Mouse (Mus musculus): ENCODE measurements around the gene Prr27. TPM values are rescaled to one million over a fixed set of nuclear protein-coding genes. Genes with fewer than 3 reads are reported as not detected.

Gene Prr27
- polyA plus RNA-seq, 1 experiment, result not detected

- H3K9me3 ChIP-seq (replicated peaks; ENCODE audit: control insufficient read depth, insufficient read depth, low read length, poor library complexity, severe bottlenecking), result no peaks in the 10 kb centered on the region
- TF ChIP-seq CTCF (IDR thresholded peaks at IDR 0.05; ENCODE audit: low read depth, low read length) (peak; percentile 38), EP300 (IDR thresholded peaks at IDR 0.05; ENCODE audit: insufficient read depth, low read depth, low read length) (no peak)
- no peak overlapping the region for H3K9ac ChIP-seq (ENCODE audit: low read depth, poor library complexity, severe bottlenecking)
- H3K4me3 ChIP-seq (ENCODE audit: low read depth, low read length), result no peak overlapping the region
- H3K4me1 ChIP-seq (ENCODE audit: control insufficient read depth, insufficient read depth, low read length), result no peaks in the 10 kb centered on the region
- no peaks in the 10 kb centered on the region for H3K36me3 ChIP-seq (ENCODE audit: control insufficient read depth, insufficient read depth, low read length, poor library complexity, severe bottlenecking)
- H3K27me3 ChIP-seq (ENCODE audit: control insufficient read depth, insufficient read depth, low read length, poor library complexity, severe bottlenecking), result no peaks in the 10 kb centered on the region
- H3K27ac ChIP-seq (ENCODE audit: insufficient read depth, low read length), result no peak overlapping the region
Observed at GRCm38 (mm10) chr5:87871423-87871822, 45.9 kb downstream of the Prr27 start.

DNA sequence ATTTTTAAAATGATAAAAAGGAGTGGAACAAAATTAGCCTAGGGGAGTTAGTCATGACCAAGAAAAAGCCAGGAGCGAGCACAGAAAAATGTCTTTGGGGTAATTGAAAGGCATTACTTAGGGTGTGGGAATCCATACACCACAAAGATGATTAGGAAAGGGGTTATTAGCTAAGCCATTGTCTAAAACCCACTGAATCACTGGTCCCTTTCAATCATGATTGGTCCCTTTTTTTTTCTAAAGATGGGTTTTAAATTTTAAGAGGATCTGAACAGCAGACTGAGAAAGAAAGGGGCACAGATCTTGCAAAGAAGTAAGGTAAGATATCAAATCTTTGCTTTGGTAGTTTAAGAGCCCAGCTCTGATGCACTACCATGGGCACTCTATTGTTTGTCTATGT lies 59.2 kb downstream of the Prr27 start, which contains the start of gene Odam:
Gene Odam (plus strand): TSS at position 301 of the 400 bp plus-strand sequence.
- Histone ChIP-seq H3K9me3 (replicated peaks; ENCODE audit: control insufficient read depth, insufficient read depth, low read length, poor library complexity, severe bottlenecking) (no peaks in the 10 kb centered on the region), H3K4me3 (ENCODE audit: low read depth, low read length) (no peak within 1 kb of the TSS), H3K36me3 (ENCODE audit: control insufficient read depth, insufficient read depth, low read length, poor library complexity, severe bottlenecking) (no peaks in the 10 kb centered on the region), H3K27ac (ENCODE audit: insufficient read depth, low read length) (no peak within 1 kb of the TSS), H3K9ac (ENCODE audit: low read depth, poor library complexity, severe bottlenecking) (no peak within 1 kb of the TSS), H3K27me3 (ENCODE audit: control insufficient read depth, insufficient read depth, low read length, poor library complexity, severe bottlenecking) (no peaks in the 10 kb centered on the region), H3K4me1 (ENCODE audit: control insufficient read depth, insufficient read depth, low read length) (no peaks in the 10 kb centered on the region)
- TF ChIP-seq EP300 (IDR thresholded peaks at IDR 0.05; ENCODE audit: insufficient read depth, low read depth, low read length) (no peak), CTCF (IDR thresholded peaks at IDR 0.05; ENCODE audit: low read depth, low read length) (no peak), POLR2A (IDR thresholded peaks at IDR 0.05; ENCODE audit: insufficient read depth, low read length) (no peak)

Other genes with a start within 250 kb of the Prr27 start
- gene Sult1e1, start 234.1 kb upstream of the Prr27 start, polyA plus RNA-seq (2011; ENCODE audit: insufficient read depth, insufficient read length, low read depth, missing spikeins), result not detected in 2 replicates
- not detected in 2 replicates for gene Csn1s1, start 159.5 kb upstream of the Prr27 start, polyA plus RNA-seq (2011; ENCODE audit: insufficient read depth, insufficient read length, low read depth, missing spikeins)
- not detected in 2 replicates for gene Csn2, start 126.1 kb upstream of the Prr27 start, polyA plus RNA-seq (2011; ENCODE audit: insufficient read depth, insufficient read length, low read depth, missing spikeins)
- not detected in 2 replicates for gene Csn1s2a, start 51.1 kb upstream of the Prr27 start, polyA plus RNA-seq (2011; ENCODE audit: insufficient read depth, insufficient read length, low read depth, missing spikeins)
- gene Csn1s2b, start 17.6 kb upstream of the Prr27 start, polyA plus RNA-seq (2011; ENCODE audit: insufficient read depth, insufficient read length, low read depth, missing spikeins), result not detected in 2 replicates
- gene Odam, start 59.3 kb downstream of the Prr27 start, polyA plus RNA-seq (2011; ENCODE audit: insufficient read depth, insufficient read length, low read depth, missing spikeins), result not detected in 2 replicates
- gene Csn3, start 99.9 kb downstream of the Prr27 start, polyA plus RNA-seq (2011; ENCODE audit: insufficient read depth, insufficient read length, low read depth, missing spikeins), result 1.8 and 2.2 TPM in 2 replicates
- not detected in 2 replicates for gene 2310003L06Rik, start 143.8 kb downstream of the Prr27 start, polyA plus RNA-seq (2011; ENCODE audit: insufficient read depth, insufficient read length, low read depth, missing spikeins)
- not detected in 2 replicates for gene Gm28434, start 143.8 kb downstream of the Prr27 start, polyA plus RNA-seq (2011; ENCODE audit: insufficient read depth, insufficient read length, low read depth, missing spikeins)
- gene Cabs1, start 153.8 kb downstream of the Prr27 start, polyA plus RNA-seq (2011; ENCODE audit: insufficient read depth, insufficient read length, low read depth, missing spikeins), result not detected in 2 replicates
- gene Smr3a, start 176.9 kb downstream of the Prr27 start, polyA plus RNA-seq (2011; ENCODE audit: insufficient read depth, insufficient read length, low read depth, missing spikeins), result not detected in 2 replicates